Mouse (Mus musculus): ENCODE results near the gene Dbr1. TPM values are rescaled to one million over a fixed set of nuclear protein-coding genes. Genes with fewer than 3 reads are reported as not detected.

Gene Dbr1
- polyA plus RNA-seq, 1 experiment from 2014 or later = 33.9 TPM

GRCm38 (mm10) chr9:99557580-99558300 is 17.9 kb upstream of the Dbr1 start:
- TF ChIP-seq CTCF (IDR thresholded peaks at IDR 0.05; ENCODE audit: low read depth) = no peak
- Histone ChIP-seq H3K4me3 (ENCODE audit: low read depth, low read length) (no peak overlapping the region), H3K9me3 (ENCODE audit: low read depth, low read length) (no peaks in the 10 kb centered on the region), H3K4me1 (ENCODE audit: insufficient read depth) (no peaks in the 10 kb centered on the region), H3K36me3 (ENCODE audit: insufficient read depth) (no peaks in the 10 kb centered on the region), H3K4me2 (no peak overlapping the region), H3K9ac (no peak overlapping the region), H3K27ac (ENCODE audit: low read depth) (no peak overlapping the region), H3K27me3 (ENCODE audit: insufficient read depth, low read length) (no peaks in the 10 kb centered on the region)
- DNase-seq (peak; percentile 5), ATAC-seq (ENCODE audit: insufficient read depth) (no peak)
- WGBS = 80% methylated on average over 8 of the region's 8 CpGs

DNA sequence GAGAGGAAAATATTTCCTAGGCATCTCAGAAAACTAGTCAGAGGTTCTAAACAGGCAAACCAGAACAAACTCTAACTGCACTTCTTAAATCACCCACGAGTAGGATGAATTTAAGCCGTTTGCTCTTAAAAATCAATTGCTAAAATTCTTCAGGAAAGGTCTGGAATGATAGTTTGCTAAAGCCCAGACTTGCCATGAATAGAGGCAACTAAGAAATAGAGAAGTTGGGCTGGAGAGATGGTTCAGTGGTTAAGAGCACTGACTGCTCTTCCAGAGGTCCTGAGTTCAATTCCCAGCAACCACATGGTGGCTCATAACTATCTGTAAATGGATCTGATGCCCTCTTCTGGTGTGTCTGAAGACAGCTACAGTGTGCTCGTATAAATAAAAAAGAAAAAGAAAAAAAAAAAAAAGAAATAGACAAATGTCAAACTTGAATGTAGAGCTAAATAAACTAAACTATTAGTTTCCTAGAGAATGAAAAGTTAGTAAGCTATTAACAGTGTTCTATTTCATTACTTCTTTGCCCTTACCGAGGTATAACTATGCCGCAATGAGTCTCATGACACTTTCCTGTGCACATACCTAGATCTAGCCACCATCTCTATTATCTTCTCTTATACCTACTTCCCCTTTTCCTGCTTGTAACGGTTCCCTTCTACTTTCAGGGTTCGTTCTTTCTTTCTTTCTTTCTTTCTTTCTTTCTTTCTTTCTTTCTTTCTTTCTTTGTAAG is 16.6 kb upstream of the Dbr1 start:
- ATAC-seq (ENCODE audit: insufficient read depth) (no peak), DNase-seq (no peak)
- no peak overlapping the region for H3K27ac ChIP-seq (ENCODE audit: low read depth)
- H3K4me3 ChIP-seq (ENCODE audit: low read depth, low read length) = no peak overlapping the region
- TF ChIP-seq CTCF (IDR thresholded peaks at IDR 0.05; ENCODE audit: low read depth) = no peak
- H3K27me3 ChIP-seq (ENCODE audit: insufficient read depth, low read length) = no peaks in the 10 kb centered on the region
- no peaks in the 10 kb centered on the region for H3K4me1 ChIP-seq (ENCODE audit: insufficient read depth)
- H3K4me2 ChIP-seq = no peak overlapping the region
- H3K9ac ChIP-seq = no peak overlapping the region
- H3K36me3 ChIP-seq (ENCODE audit: insufficient read depth) = no peaks in the 10 kb centered on the region
- WGBS = 86% methylated on average over 7 of the region's 7 CpGs
- no peaks in the 10 kb centered on the region for H3K9me3 ChIP-seq (ENCODE audit: low read depth, low read length)

DNA sequence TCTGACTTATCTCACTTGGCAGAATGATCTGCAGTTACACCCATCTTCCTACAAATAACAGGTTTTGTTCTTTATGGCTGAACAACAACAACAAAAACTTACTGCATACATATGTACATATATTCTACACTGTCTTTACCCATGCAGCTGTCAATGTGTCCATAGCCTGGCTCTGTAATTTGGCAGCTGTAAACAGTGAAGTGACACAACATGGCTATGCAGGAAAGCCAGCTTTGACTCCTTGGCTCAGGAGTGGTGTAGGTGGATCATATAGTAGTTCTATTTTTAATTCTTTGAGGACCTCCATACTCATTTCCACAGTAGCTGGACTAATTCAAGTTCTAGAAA is 16.1 kb upstream of the Dbr1 start:
- no peak overlapping the region for H3K4me2 ChIP-seq
- ATAC-seq (ENCODE audit: insufficient read depth) = no peak
- H3K4me1 ChIP-seq (ENCODE audit: insufficient read depth) = no peaks in the 10 kb centered on the region
- no peak overlapping the region for H3K27ac ChIP-seq (ENCODE audit: low read depth)
- no peak for TF ChIP-seq CTCF (IDR thresholded peaks at IDR 0.05; ENCODE audit: low read depth)
- H3K27me3 ChIP-seq (ENCODE audit: insufficient read depth, low read length) = no peaks in the 10 kb centered on the region
- no peak overlapping the region for H3K4me3 ChIP-seq (ENCODE audit: low read depth, low read length)
- no peaks in the 10 kb centered on the region for H3K36me3 ChIP-seq (ENCODE audit: insufficient read depth)
- no peak overlapping the region for H3K9ac ChIP-seq
- no peaks in the 10 kb centered on the region for H3K9me3 ChIP-seq (ENCODE audit: low read depth, low read length)
- no peak for DNase-seq

DNA sequence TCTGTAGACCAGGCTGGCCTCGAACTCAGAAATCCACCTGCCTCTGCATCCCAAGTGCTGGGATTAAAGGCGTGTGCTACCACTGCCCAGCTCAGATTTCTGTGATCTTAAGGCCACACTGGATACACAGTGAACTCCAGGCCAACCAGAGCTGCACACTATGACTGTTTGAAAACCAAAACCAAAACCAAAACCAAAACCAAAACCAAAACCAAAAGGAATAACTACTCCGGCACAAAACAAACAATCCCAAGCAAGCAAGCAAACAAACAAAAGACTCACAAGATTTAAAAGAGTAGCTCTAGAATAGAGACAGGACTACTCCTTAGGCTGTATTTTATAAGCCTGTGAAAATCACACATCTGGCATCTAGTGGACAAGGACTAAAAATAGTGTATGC is 15.2 kb upstream of the Dbr1 start:
- Histone ChIP-seq H3K4me2 (no peak overlapping the region), H3K36me3 (ENCODE audit: insufficient read depth) (no peaks in the 10 kb centered on the region), H3K9me3 (ENCODE audit: low read depth, low read length) (no peaks in the 10 kb centered on the region), H3K27me3 (ENCODE audit: insufficient read depth, low read length) (no peaks in the 10 kb centered on the region), H3K9ac (no peak overlapping the region), H3K4me3 (ENCODE audit: low read depth, low read length) (no peak overlapping the region), H3K27ac (ENCODE audit: low read depth) (no peak overlapping the region), H3K4me1 (ENCODE audit: insufficient read depth) (no peaks in the 10 kb centered on the region)
- no peak for ATAC-seq (ENCODE audit: insufficient read depth)
- WGBS = 90% methylated on average over 3 of the region's 3 CpGs
- no peak for DNase-seq
- TF ChIP-seq CTCF (IDR thresholded peaks at IDR 0.05; ENCODE audit: low read depth) = no peak

DNA sequence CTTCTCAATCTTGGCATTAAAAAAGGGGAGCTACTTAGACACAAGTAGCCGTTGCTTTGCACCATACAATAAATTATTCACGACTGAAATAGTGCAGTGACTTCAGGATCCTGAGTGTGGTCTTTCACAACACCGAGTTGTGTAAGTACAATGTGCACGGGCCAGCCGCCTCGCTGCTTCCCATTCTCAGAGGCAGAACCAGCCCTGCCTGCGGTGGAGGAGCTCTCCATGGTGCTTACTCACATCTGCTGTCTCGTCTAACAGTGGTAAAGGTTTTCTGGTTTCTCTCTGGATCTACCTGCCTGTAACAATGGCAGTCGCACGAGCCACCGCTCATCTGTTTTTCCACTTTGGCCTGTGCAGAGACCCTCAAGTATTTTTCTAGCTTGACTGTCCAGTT is 11.9 kb upstream of the Dbr1 start:
- H3K9ac ChIP-seq = no peak overlapping the region
- no peaks in the 10 kb centered on the region for H3K36me3 ChIP-seq (ENCODE audit: insufficient read depth)
- 18% methylated on average over 11 of the region's 11 CpGs for WGBS
- H3K4me3 ChIP-seq (ENCODE audit: low read depth, low read length) = no peak overlapping the region
- ATAC-seq (ENCODE audit: insufficient read depth) (no peak), DNase-seq (peak; percentile 87)
- no peaks in the 10 kb centered on the region for H3K9me3 ChIP-seq (ENCODE audit: low read depth, low read length)
- no peak overlapping the region for H3K4me2 ChIP-seq
- H3K4me1 ChIP-seq (ENCODE audit: insufficient read depth) = peaks cover 9% of the 10 kb centered on the region; the same call in 1 of the 2 replicates
- H3K27ac ChIP-seq (ENCODE audit: low read depth) = no peak overlapping the region
- no peaks in the 10 kb centered on the region for H3K27me3 ChIP-seq (ENCODE audit: insufficient read depth, low read length)
- no peak for TF ChIP-seq CTCF (IDR thresholded peaks at IDR 0.05; ENCODE audit: low read depth)

GRCm38 (mm10) chr9:99568023-99568346 is 7.6 kb upstream of the Dbr1 start:
- Histone ChIP-seq H3K9ac (peak overlapping the region; percentile 84), H3K4me2 (peak overlapping the region; percentile 83), H3K4me1 (ENCODE audit: insufficient read depth) (peaks cover 9% of the 10 kb centered on the region; the same call in 1 of the 2 replicates), H3K9me3 (ENCODE audit: low read depth, low read length) (no peaks in the 10 kb centered on the region), H3K27ac (ENCODE audit: low read depth) (peak overlapping the region; percentile 94; the same call in 1 of the 2 replicates), H3K4me3 (ENCODE audit: low read depth, low read length) (peak overlapping the region; percentile 91), H3K27me3 (ENCODE audit: insufficient read depth, low read length) (no peaks in the 10 kb centered on the region), H3K36me3 (ENCODE audit: insufficient read depth) (no peaks in the 10 kb centered on the region)
- under 1% methylated on average over 15 of the region's 15 CpGs for WGBS
- ATAC-seq (ENCODE audit: insufficient read depth) = no peak
- no peak for DNase-seq
- TF ChIP-seq CTCF (IDR thresholded peaks at IDR 0.05; ENCODE audit: low read depth) = no peak

DNA sequence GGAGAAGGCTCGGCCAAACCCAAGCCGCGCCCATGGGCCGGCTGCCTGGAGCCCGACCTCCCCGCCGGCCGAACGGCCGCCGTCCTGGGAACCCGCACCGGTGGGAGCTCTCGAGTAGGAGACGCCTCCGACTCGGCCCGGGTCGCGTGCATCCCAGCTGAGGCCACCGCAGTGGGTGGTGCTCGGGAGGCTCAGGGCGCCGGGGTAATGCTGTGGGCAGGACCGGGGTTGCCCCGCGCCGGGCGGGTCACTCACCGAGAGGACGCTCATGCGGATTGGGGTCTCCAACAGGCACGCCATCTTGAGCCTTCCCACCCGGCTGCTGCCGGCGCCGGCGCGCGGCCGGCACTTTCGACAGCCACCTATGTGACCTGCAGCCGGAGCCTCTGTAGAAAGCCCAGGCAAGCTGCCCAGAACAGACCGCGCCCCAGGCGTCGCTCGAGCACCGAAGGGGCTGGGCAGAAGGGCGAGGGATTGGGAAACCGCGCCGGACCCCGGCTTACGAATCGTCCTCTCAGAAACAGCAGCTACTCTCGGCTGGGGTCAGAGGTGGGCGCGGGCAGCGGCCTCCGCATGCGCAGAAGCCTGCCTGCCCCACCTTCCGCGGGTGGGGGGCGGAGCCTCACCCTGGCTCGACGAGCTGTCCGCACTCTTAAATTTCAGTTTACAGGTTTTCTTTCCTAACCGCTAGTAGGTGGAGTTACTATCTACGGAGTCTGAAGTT is 7.1 kb upstream of the Dbr1 start, which contains the start of gene Armc8:
Armc8 (minus strand) TSS at position 553 of the 724 bp plus-strand sequence.
- ATAC-seq (ENCODE audit: insufficient read depth) = peak; percentile 95
- H3K27me3 ChIP-seq (ENCODE audit: insufficient read depth, low read length) = no peaks in the 10 kb centered on the region
- no peaks in the 10 kb centered on the region for H3K9me3 ChIP-seq (ENCODE audit: low read depth, low read length)
- under 1% methylated on average over 70 of the region's 70 CpGs for WGBS
- peak within 1 kb of the TSS; percentile 84 for H3K9ac ChIP-seq
- DNase-seq = peak; percentile 94
- H3K36me3 ChIP-seq (ENCODE audit: insufficient read depth) = no peaks in the 10 kb centered on the region
- peaks cover 9% of the 10 kb centered on the region; the same call in 1 of the 2 replicates for H3K4me1 ChIP-seq (ENCODE audit: insufficient read depth)
- TF ChIP-seq CTCF (IDR thresholded peaks at IDR 0.05; ENCODE audit: low read depth) = no peak
- peak within 1 kb of the TSS; percentile 83 for H3K4me2 ChIP-seq
- peak within 1 kb of the TSS; percentile 94 for H3K27ac ChIP-seq (ENCODE audit: low read depth)
- peak within 1 kb of the TSS; percentile 91 for H3K4me3 ChIP-seq (ENCODE audit: low read depth, low read length)
